Mouse (Mus musculus): ENCODE measurements around the gene Dlg1.

The Dlg1 gene

GRCm38 (mm10) chr16:31905331-31905730 lies 242.1 kb downstream of the Dlg1 start:
- no peak for DNase-seq (ENCODE audit: low spot score)

- no peak for DNase-seq (ENCODE audit: low spot score)
These were observed 242.9 kb downstream of the Dlg1 start for GRCm38 (mm10) chr16:31905891-31906825.

DNA sequence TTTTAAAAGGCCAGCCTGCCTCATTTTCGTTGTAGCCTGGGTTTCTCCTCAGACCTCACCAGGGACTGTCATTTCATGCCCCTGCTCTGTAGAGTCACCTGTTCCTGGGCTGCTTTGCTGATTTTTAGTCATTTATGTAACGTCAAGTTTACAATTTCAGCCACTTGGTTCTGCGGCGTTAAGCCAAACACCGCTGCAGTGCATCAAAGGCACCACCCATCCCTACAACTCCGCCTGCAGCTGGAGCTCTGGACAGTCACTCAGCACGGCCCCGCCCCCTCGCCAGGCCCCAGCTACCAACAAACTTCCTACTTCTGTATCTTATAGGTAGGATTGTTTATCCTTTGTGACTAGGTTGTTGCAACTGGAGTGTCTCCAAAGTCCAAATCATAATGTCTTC lies 243.7 kb downstream of the Dlg1 start:
- peak; percentile 45 for DNase-seq (ENCODE audit: low spot score)

GRCm38 (mm10) chr16:31908959-31909358 lies 245.7 kb downstream of the Dlg1 start:
- DNase-seq (ENCODE audit: low spot score) = no peak

GRCm38 (mm10) chr16:31910281-31910847 lies 247.1 kb downstream of the Dlg1 start:
- DNase-seq (ENCODE audit: low spot score) = no peak

- DNase-seq (ENCODE audit: low spot score) = no peak
These were observed 254.5 kb downstream of the Dlg1 start for GRCm38 (mm10) chr16:31917776-31918175.

DNA sequence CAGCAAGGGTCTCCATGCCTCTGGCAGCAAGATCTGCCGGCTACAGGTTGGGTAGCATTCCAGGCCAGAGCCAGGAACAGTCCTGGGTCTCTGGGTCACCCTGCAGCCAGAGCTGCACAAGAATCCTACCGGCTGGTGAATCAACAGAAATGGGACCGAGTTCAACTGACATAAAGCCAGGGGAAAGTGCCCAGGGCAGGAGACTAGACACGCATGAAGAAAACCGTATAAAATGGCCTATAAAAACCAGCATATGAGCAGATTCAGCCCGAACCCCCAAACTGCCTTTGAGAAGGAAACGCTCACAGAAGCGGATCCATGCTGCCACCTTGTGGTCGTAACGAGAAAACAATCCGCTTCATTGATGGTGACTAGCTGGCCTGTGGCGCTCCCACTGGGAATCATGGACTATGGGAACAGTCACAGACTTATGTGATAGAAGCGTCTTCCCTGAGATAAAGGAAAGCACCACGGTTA lies 255.0 kb downstream of the Dlg1 start:
- peak; percentile 95 for DNase-seq (ENCODE audit: low spot score)

DNA sequence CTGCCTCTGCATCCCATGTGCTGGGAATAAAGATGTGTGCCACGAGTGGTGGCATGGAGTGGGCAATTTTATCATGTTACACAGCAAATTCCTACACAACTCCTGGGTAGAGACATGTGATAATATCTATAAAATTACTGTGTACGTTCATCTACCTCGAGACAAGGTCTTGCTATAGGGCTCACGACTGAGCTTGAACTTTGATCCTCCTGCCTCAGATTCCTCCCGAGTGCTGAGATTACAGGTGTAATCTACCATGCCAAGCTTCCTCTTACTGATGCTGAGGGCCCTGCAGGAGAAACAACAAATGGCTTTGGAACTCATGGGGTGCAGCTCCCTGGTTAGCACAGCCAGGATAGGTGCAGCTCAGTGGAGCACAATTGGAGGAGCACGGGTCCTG lies 261.1 kb downstream of the Dlg1 start:
- DNase-seq (ENCODE audit: low spot score) = no peak
